Mouse (Mus musculus) heart, adult 18-20 months (tissue): ENCODE data around the gene Hrnr. TPM values are rescaled to one million over a fixed set of nuclear protein-coding genes. Genes with fewer than 3 reads are reported as not detected.
A peak's percentile ranks its signal among the peaks of the same experiment; 100 is the strongest.

Source experiments
- DNase-seq, 2 experiments: peaks; one replicate each; pipeline ENCODE4 v3.0.0; 2021 to 2022; ENCODE audit warnings: mixed read lengths in 1 of 2
- long read RNA-seq, 2 experiments: library from polyadenylated mRNA; stranded (forward); transcript quantifications; one replicate each; pipeline ENCODE4 v2.0.0; 2021
- total RNA-seq, 2 experiments: library from RNA; stranded (reverse); gene quantifications; 2 replicates each; pipeline ENCODE4 v1.2.3; 2021

Hrnr gene
- total RNA-seq, result not detected
- long read RNA-seq, experiment 1, result 0 reads
- long read RNA-seq, experiment 2, result 0 reads

DNA sequence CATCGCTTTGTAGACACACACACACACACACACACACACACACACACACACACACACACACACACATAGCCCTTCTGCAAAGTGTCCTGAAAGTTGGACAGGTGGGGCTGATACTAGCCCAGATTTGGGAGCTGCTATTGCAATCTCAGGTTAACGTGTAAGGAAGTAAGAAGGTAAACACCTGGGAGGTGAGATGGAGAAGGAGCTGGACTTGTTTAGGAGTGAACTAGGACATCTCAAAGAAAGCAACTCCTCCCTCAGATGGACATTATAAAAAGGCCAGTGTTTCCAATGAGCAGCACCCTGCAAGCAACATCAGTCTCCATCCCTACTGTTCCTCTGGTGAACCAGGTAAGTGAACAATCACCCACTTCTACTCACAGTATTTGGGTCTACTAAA is at the start of gene Hrnr:
Gene Hrnr (plus strand): TSS at position 301 of the 400 bp plus-strand sequence.
- no peak for DNase-seq

DNA sequence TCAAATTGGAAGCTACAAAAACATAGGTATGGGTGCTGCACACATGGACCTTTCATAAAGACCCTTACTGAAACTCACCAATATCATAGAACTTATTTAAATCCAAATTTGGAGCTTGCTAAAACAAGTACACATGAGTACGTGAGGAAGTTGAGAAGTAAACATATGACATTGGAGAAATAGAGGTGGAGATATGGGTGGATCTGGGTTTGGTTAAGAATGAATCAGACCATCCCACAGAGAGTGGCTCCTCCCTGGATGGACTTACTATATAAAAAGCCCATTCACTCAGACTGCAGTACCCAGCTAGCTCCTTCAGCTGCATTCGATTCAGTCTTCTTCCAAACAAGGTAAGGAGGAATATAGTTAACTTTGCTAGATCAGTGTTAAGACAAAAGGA is 46.3 kb upstream of the Hrnr start, which contains the start of gene Flg:
Gene Flg (plus strand): TSS at position 301 of the 400 bp plus-strand sequence.
- no peak for DNase-seq

- DNase-seq, result no peak
Measured at GRCm38 (mm10) chr3:93297542-93297941, 22.0 kb upstream of the Hrnr start.

DNA sequence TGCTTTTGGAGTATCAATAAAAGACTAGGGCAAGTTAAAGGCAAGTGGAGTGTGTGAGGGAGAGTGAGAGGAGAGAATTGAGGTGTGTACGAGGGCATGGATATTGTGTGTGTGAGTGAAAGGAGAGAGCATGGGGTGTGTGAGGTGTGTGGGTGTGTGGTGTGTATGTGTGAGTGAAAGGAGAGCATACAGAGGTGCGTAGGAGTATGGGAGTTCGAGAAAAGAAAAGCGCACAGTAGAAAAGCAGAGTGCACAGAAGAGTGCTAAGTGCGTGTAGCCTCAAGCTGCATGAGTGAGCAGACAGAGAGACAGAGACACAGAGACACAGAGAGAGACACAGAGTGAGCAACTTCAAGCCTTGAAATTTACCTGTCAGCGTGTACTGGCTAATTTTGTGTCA is 19.7 kb upstream of the Hrnr start:
- no peak for DNase-seq

DNA sequence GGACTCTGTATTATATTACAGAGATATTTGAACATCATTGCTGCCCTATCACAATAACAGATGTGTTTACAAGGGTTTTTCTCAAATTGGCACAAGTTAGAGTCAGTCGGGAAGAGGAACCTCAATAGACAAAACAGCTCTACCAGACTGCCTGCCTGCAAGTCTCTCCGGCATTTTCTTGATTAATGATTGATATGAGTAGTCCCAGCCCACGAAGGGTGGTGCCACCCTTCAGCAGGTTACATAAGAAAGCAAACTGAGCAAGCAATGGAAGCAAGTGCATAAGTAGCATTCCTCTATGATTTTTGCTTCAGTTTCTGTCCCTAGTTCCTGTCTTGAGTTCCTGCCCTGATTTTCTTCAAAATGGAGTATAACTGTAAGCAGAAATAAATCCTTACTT is 17.7 kb upstream of the Hrnr start:
- no peak for DNase-seq

DNA sequence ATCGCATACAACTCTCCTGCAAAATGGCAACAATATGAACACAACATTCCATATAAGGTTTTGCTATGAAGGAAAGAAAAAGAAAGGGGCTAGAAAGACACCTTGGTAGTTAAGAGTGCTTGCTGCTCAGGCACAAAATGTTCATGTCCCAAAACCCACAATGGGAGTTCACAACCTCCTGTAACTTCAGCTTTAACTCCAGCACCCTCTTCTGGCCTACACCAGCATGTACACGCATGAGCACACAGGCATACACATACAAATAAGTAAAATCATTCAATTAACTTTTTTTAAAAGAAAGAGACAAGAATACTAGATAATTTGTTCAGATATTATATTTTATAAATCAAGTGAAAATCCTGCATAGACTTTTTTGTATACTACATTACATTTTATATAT is 13.4 kb upstream of the Hrnr start:
- no peak for DNase-seq

GRCm38 (mm10) chr3:93311371-93311770 is 8.2 kb upstream of the Hrnr start:
- no peak for DNase-seq

- no peak for DNase-seq
Measured at GRCm38 (mm10) chr3:93314388-93314787, 5.2 kb upstream of the Hrnr start.

DNA sequence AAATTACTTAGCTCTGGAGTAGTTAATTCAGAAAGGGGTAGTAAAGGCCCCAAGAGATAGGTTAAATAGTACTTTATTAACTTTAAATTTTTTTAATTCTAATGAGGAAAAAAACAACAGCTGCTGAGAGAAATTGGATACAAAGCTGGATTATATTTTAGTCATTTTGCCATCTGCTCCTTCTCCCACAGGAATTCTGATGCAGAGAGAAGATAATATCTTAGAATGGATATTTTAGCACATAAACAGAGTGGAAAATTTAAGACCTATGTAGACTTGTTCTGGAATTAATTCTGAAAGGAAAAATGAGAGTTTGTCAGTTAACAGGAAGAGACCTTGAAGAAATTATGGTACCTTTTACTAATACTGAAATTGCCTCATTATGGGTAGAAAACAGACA is 18.2 kb downstream of the Hrnr start:
- no peak for DNase-seq

DNA sequence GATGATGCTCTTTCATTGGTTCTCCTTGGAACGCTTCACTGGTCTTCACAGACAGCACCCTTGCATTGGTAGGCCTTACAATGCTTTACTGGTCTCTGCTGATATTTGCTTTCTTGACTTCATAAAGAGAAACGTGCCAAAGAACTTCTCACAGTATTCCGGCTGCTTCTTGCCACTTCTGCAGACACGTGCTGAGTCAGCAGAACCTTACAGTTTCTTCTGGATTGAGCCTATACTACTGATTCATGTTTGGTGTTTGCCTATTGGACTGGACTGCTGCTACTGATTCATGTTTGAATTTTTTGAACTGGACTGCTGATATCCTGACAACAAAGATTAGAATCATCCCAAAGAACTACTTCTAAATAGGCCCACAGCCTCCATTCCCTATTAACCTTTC is 20.5 kb downstream of the Hrnr start:
- no peak for DNase-seq

GRCm38 (mm10) chr3:93346896-93347295 is 27.3 kb downstream of the Hrnr start:
- DNase-seq, result no peak

DNA sequence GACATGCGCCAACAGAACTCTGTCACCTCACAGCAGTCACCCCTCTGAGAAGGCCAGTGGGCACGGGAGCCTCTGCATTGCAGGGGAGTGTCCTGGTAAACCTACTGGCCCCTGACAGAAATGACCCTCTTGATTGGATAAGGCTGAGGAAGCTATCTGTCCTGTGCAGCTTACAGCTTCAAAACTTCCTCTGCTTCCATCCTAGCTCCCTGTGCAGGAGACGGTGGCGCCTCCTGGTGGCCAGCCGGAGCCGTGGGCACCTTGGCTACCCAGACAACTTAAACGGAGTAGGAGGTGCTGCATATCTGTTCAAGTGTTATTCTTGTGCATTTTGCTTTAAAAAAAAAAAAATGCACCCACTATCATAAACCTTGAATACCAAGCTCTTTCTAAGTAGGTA is 40.5 kb downstream of the Hrnr start:
- peak; percentile 4 to 14 for DNase-seq

- peak; percentile 8 to 16 for DNase-seq
Measured at GRCm38 (mm10) chr3:93361933-93362574, 42.5 kb downstream of the Hrnr start.

- DNase-seq, result no peak
Measured at GRCm38 (mm10) chr3:93366966-93367575, 47.5 kb downstream of the Hrnr start.

DNA sequence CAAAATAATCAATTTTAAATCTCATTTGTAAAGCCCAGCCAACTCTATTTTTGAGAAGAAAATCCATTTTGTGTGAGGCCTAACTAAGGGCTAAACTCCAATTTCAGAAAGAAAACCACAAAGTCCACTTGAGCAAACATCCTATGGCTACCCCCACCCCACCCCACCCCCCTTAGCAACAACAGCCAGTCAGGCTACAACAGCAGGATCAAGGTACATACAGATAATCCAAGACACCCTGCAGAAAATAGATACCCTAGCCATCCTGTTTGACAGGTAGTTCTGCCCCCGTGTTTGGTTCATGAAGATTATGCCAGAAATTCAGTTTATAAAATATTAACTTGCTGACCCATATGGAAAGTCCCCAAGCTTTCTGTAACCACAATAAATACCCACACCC is 48.6 kb downstream of the Hrnr start:
- no peak for DNase-seq

GRCm38 (mm10) chr3:93373416-93373815 is 53.9 kb downstream of the Hrnr start:
- no peak for DNase-seq

DNA sequence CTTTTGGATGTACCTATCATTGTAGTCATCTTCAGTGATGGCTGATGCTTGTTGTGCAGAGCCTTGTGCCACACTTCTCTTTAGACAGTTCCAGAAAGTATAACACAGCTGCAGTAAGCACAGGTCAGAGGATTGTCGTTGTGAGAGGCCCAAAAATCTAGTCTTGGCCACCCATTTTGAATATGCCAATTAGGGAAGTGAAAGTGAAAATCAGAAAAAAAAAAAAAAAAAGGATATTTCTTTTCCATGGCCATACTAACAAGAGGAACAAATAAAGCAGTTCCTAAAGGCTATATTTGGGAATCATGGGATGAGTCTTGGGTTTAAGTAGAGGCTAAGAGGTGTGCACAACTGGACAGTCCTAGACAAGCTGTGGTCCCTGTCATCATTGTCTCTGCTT is 55.6 kb downstream of the Hrnr start:
- DNase-seq, result no peak

DNA sequence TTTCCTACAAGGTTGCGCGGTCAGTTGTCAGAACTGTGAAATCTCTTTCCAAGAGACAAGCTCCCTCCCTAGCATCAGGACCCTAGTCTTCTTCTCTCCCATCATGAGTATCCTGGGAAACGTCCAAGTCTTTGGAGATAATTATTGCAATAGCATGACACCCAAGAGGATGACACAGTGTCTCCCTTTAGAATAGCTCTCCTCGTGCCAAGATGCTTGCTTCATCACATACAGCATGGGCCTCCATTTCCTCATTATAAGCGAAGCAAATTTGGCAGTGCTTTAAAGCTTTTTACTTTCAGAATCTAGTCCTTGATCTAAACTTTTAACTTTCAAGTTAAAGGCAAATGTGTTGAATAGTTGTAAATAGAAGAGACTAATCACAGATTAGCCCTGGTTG is 56.1 kb downstream of the Hrnr start:
- no peak for DNase-seq

DNA sequence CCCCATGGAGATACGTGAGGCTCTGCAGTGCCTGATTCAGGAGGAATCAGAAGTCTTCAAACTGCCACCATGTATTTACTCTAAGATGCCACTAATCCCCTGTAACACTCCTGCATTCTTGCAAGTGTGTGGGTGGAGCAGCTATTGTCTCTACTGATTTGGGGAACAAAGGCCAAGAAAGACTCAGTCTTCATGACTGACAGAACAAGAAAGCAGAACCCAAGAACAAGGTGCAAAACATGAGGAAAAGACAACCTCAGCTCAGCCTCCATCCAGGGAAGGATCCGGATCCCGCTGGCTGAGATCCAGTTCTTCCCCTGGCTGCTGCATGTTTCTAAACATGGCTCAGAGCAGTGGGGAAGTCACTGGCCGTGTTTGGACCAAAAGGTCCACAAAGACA is 58.6 kb downstream of the Hrnr start:
- no peak for DNase-seq

Other genes with a start within 250 kb of the Hrnr start
- not detected for gene Crnn, start 175.0 kb upstream of the Hrnr start, total RNA-seq
- not detected for gene Flg2, start 122.5 kb upstream of the Hrnr start, total RNA-seq
- not detected for gene Flg, start 46.2 kb upstream of the Hrnr start, total RNA-seq
- not detected for gene Rptn, start 74.0 kb downstream of the Hrnr start, total RNA-seq
- under 1 TPM in 1 of 2 experiments, not detected in 1; 0.05 TPM for gene Tchh, start 122.6 kb downstream of the Hrnr start, total RNA-seq
- not detected for gene Tchhl1, start 149.0 kb downstream of the Hrnr start, total RNA-seq
- 10 to 100 TPM; 52.4 to 78.2 TPM for gene S100a11, start 200.7 kb downstream of the Hrnr start, total RNA-seq
- 100 to 1,000 TPM in 1 of 2 experiments, 10 to 100 TPM in 1; 92.1 to 100 TPM for gene S100a10, start 235.3 kb downstream of the Hrnr start, total RNA-seq